Mouse (Mus musculus) CD4-positive, CD25-positive, alpha-beta regulatory T cell, adult 4 months (primary cell): ENCODE results near the gene Pkd1. TPM values are rescaled to one million over a fixed set of nuclear protein-coding genes. Genes with fewer than 3 reads are reported as not detected.
A peak's percentile ranks its signal among the peaks of the same experiment; 100 is the strongest.

Experiments used
- ATAC-seq: one replicate; pipeline ENCODE4 v1.8.0; 2017
- polyA plus RNA-seq, 2 experiments: library from polyadenylated mRNA; unstranded; fragments of 100-300 nt; shearing (Covaris generic); gene quantifications; one replicate each; pipeline ENCODE4 v1.2.1; 2017

Pkd1 gene
- polyA plus RNA-seq = 10 to 100 TPM; 16.8 to 34.7 TPM

GRCm38 (mm10) chr17:24549618-24550415 is at the start of gene Pkd1:
Gene Pkd1, plus strand, starts transcription at chr17:24549834.
- peak; percentile 88 for ATAC-seq

GRCm38 (mm10) chr17:24502208-24502607 is 47.4 kb upstream of the Pkd1 start:
- ATAC-seq = no peak

GRCm38 (mm10) chr17:24504085-24504484 is 45.5 kb upstream of the Pkd1 start:
- ATAC-seq = no peak

- ATAC-seq = no peak
Observed at GRCm38 (mm10) chr17:24505286-24505955, 44.2 kb upstream of the Pkd1 start.

- ATAC-seq = no peak
Observed at GRCm38 (mm10) chr17:24506332-24507070, 43.1 kb upstream of the Pkd1 start.

GRCm38 (mm10) chr17:24507129-24507664 is 42.4 kb upstream of the Pkd1 start:
- no peak for ATAC-seq

GRCm38 (mm10) chr17:24507806-24508460 is 41.7 kb upstream of the Pkd1 start:
- no peak for ATAC-seq

GRCm38 (mm10) chr17:24513609-24514008 is 36.0 kb upstream of the Pkd1 start:
- ATAC-seq = no peak

GRCm38 (mm10) chr17:24514270-24515257 is 35.1 kb upstream of the Pkd1 start:
- ATAC-seq = no peak

- ATAC-seq = no peak
Observed at GRCm38 (mm10) chr17:24520450-24520849, 29.2 kb upstream of the Pkd1 start.

GRCm38 (mm10) chr17:24524734-24525133 is 24.9 kb upstream of the Pkd1 start:
- ATAC-seq = no peak

- no peak for ATAC-seq
Observed at GRCm38 (mm10) chr17:24527315-24527714, 22.3 kb upstream of the Pkd1 start.

GRCm38 (mm10) chr17:24527723-24528559 is 21.7 kb upstream of the Pkd1 start, which contains the start of gene Traf7:
Gene Traf7, minus strand, starts transcription at chr17:24527938.
- ATAC-seq = peak; percentile 96

- no peak for ATAC-seq
Observed at GRCm38 (mm10) chr17:24528560-24528918, 21.1 kb upstream of the Pkd1 start.

GRCm38 (mm10) chr17:24529007-24529451 is 20.6 kb upstream of the Pkd1 start:
- no peak for ATAC-seq

GRCm38 (mm10) chr17:24529883-24530282 is 19.8 kb upstream of the Pkd1 start:
- no peak for ATAC-seq

- no peak for ATAC-seq
Observed at GRCm38 (mm10) chr17:24530361-24531050, 19.1 kb upstream of the Pkd1 start.

- no peak for ATAC-seq
Observed at GRCm38 (mm10) chr17:24531064-24531463, 18.6 kb upstream of the Pkd1 start.

- no peak for ATAC-seq
Observed at GRCm38 (mm10) chr17:24532045-24532444, 17.6 kb upstream of the Pkd1 start.
